ENCODE assay signal across 11 mouse cellular contexts in genomic region chr2:91656774-91657173, GRCm38 (mm10). TPM values are rescaled to one million over a fixed set of nuclear protein-coding genes. Genes with fewer than 3 reads are reported as not detected.
DNase-seq lines count a peak whose midpoint lies in the region; ATAC-seq lines count a peak whose summit lies in the region.
"Had no signal": no experiment of that assay in that cellular context is flagged by ENCODE, and none has a peak within 500 bp of the region (broad histone marks: within the 10 kb centered on the region; RNA-seq: fewer than 3 reads in every experiment).

No protein-coding gene starts in this region.

- no peak overlapping the region for H3K9ac ChIP-seq in kidney, embryonic 14.5 days (ENCODE audit: low read depth, low read length)
- H3K9ac ChIP-seq: embryonic facial prominence, embryonic 12.5 days had no signal

- no peaks in the 10 kb centered on the region for H3K9me3 ChIP-seq in kidney, embryonic 14.5 days (ENCODE audit: control insufficient read depth, low read length)
- H3K9me3 ChIP-seq: embryonic facial prominence, embryonic 12.5 days had no signal

- H3K36me3 ChIP-seq in kidney, embryonic 14.5 days (ENCODE audit: control insufficient read depth, insufficient read depth, low read length): peaks cover 72% of the 10 kb centered on the region

- H3K4me1 ChIP-seq in kidney, embryonic 14.5 days (ENCODE audit: control insufficient read depth, insufficient read depth, low read length): peaks cover 9% of the 10 kb centered on the region
- H3K4me1 ChIP-seq: embryonic facial prominence, embryonic 12.5 days had no signal

- no peaks in the 10 kb centered on the region for H3K27me3 ChIP-seq in kidney, embryonic 14.5 days (ENCODE audit: control insufficient read depth, insufficient read depth, low read length)
- H3K27me3 ChIP-seq: embryonic facial prominence, embryonic 12.5 days had no signal

- ATAC-seq in kidney, embryonic 14.5 days (ENCODE audit: low FRiP score, low TSS enrichment): no peak
- no peak for ATAC-seq in activated CD4-positive, CD25-positive, alpha-beta regulatory T cell, adult 4 months

- no peak overlapping the region for H3K4me2 ChIP-seq in kidney, embryonic 14.5 days (replicated peaks; ENCODE audit: low read depth, low read length)
- H3K4me2 ChIP-seq: embryonic facial prominence, embryonic 12.5 days had no signal

- DNase-seq in kidney, adult 11 months: peak; percentile 78
- DNase-seq in WW6 (ENCODE audit: low read depth, low spot score): peak; percentile 45
- peak; percentile 46 for DNase-seq in kidney, postnatal 14 days
- DNase-seq in lung, postnatal 4 days: peak; percentile 55 to 78
- DNase-seq in Muller cell, postnatal 12 days (ENCODE audit: inconsistent ontology term): no peak
- no peak for DNase-seq in layer of hippocampus, adult 9-10 months (ENCODE audit: low spot score)
- DNase-seq: left cerebral cortex, postnatal 4 days; thymus, postnatal 14 days had no signal

- no peak overlapping the region for H3K27ac ChIP-seq in kidney, embryonic 14.5 days (ENCODE audit: low read depth, low read length)
- H3K27ac ChIP-seq: embryonic facial prominence, embryonic 12.5 days had no signal

- WGBS in kidney, embryonic 14.5 days: 73% methylated on average over 8 of the region's 8 CpGs

- no peak overlapping the region for H3K4me3 ChIP-seq in kidney, embryonic 14.5 days (ENCODE audit: low read length)
- H3K4me3 ChIP-seq: embryonic facial prominence, embryonic 12.5 days had no signal

RNA-seq across cellular contexts. Expression of gene Arhgap1, which starts 7.1 kb away (rescaled TPM):
- 86.9 and 119 TPM in 2 replicates for polyA plus RNA-seq in kidney, embryonic 14.5 days (2014; fragmentation: Nextera tagmentation; extraction: Ambion mirVana)
- 100 to 1,000 TPM; 128 to 138 TPM for polyA plus RNA-seq in activated CD4-positive, CD25-positive, alpha-beta regulatory T cell, adult 4 months (2017; shearing (Covaris generic))

RNA-seq across cellular contexts. Expression of gene Zfp408, which starts 7.2 kb away (rescaled TPM):
- polyA plus RNA-seq in kidney, embryonic 14.5 days (2014; fragmentation: Nextera tagmentation; extraction: Ambion mirVana): 7.4 and 12.5 TPM in 2 replicates
- 10 to 100 TPM in 1 of 2 experiments, 1 to 10 TPM in 1; 6.4 to 11.5 TPM for polyA plus RNA-seq in activated CD4-positive, CD25-positive, alpha-beta regulatory T cell, adult 4 months (2017; shearing (Covaris generic))

RNA-seq across cellular contexts. Expression of gene F2, which starts 20.6 kb away (rescaled TPM):
- polyA plus RNA-seq in kidney, embryonic 14.5 days (2014; fragmentation: Nextera tagmentation; extraction: Ambion mirVana): 0.13 TPM in 1 of 2 replicates, not detected in the other
- polyA plus RNA-seq in activated CD4-positive, CD25-positive, alpha-beta regulatory T cell, adult 4 months (2017; shearing (Covaris generic)): under 1 TPM in 1 of 2 experiments, not detected in 1; 0.24 TPM

RNA-seq across cellular contexts. Expression of gene Atg13, which starts 53.6 kb away (rescaled TPM):
- 18.4 and 26.6 TPM in 2 replicates for polyA plus RNA-seq in kidney, embryonic 14.5 days (2014; fragmentation: Nextera tagmentation; extraction: Ambion mirVana)
- polyA plus RNA-seq in activated CD4-positive, CD25-positive, alpha-beta regulatory T cell, adult 4 months (2017; shearing (Covaris generic)): 10 to 100 TPM; 24.4 to 31.2 TPM

RNA-seq across cellular contexts. Expression of gene Harbi1, which starts 53.9 kb away (rescaled TPM):
- polyA plus RNA-seq in kidney, embryonic 14.5 days (2014; fragmentation: Nextera tagmentation; extraction: Ambion mirVana): 13.3 and 21.2 TPM in 2 replicates
- 10 to 100 TPM; 13.3 to 13.6 TPM for polyA plus RNA-seq in activated CD4-positive, CD25-positive, alpha-beta regulatory T cell, adult 4 months (2017; shearing (Covaris generic))

Comparison
In these comparisons a context has a peak if more than half of its experiments do, and no peak if none do; other contexts are left out.
1. DNase-seq: peak in kidney, adult 11 months (single experiment), WW6 (single experiment), kidney, postnatal 14 days (single experiment) and lung, postnatal 4 days (2 of 2); none in Muller cell, postnatal 12 days (single experiment) and layer of hippocampus, adult 9-10 months (single experiment).